ENCODE assay signal across 25 mouse cellular contexts in genomic region chr7:28605951-28606350, GRCm38 (mm10). TPM values are rescaled to one million over a fixed set of nuclear protein-coding genes. Genes with fewer than 3 reads are reported as not detected.
DNase-seq lines count a peak whose midpoint lies in the region; ATAC-seq and TF ChIP-seq lines count a peak whose summit lies in the region.
"Had no signal": no experiment of that assay in that cellular context is flagged by ENCODE, and none has a peak within 500 bp of the region (broad histone marks: within the 10 kb centered on the region; RNA-seq: fewer than 3 reads in every experiment).

No protein-coding gene starts in this region.

- H3K9me3 ChIP-seq in liver, postnatal 0 days (ENCODE audit: low read length), result no peaks in the 10 kb centered on the region
- no peaks in the 10 kb centered on the region for H3K9me3 ChIP-seq in forebrain, embryonic 15.5 days
- H3K9me3 ChIP-seq: embryonic facial prominence, embryonic 13.5 days; forebrain, embryonic 12.5 days; G1E; heart, embryonic 12.5 days had no signal

- no peaks in the 10 kb centered on the region for H3K36me3 ChIP-seq in liver, postnatal 0 days (replicated peaks; ENCODE audit: insufficient read depth, low read length)
- no peaks in the 10 kb centered on the region for H3K36me3 ChIP-seq in forebrain, embryonic 15.5 days
- H3K36me3 ChIP-seq: embryonic facial prominence, embryonic 13.5 days; forebrain, embryonic 12.5 days; G1E; heart, embryonic 12.5 days had no signal

- no peak for TF ChIP-seq CTCF in liver, postnatal 0 days (IDR thresholded peaks at IDR 0.05; ENCODE audit: low read depth)

- peak; percentile 38 for DNase-seq in CD4-positive, CD25-positive, alpha-beta regulatory T cell, adult 2 months (ENCODE audit: low read depth, low spot score)
- DNase-seq in Muller cell, postnatal 12 days (ENCODE audit: inconsistent ontology term), result peak; percentile 24
- DNase-seq in adrenal gland, postnatal 10 days, result peak; percentile 40
- DNase-seq in induced T-regulatory cell, adult 2 months (ENCODE audit: low read depth), result peak; percentile 46
- no peak for DNase-seq in liver, postnatal 0 days
- DNase-seq: cerebellum, adult 11-12 months; cerebellum, adult 9-10 months; cerebellum, postnatal 36 days; forebrain, postnatal 0 days; gastrocnemius, postnatal 25 days; heart, postnatal 4 days; kidney, adult 2 months had no signal

- H3K27me3 ChIP-seq in liver, postnatal 0 days (ENCODE audit: insufficient read depth, low read length), result no peaks in the 10 kb centered on the region
- no peaks in the 10 kb centered on the region for H3K27me3 ChIP-seq in forebrain, embryonic 15.5 days
- H3K27me3 ChIP-seq: embryonic facial prominence, embryonic 13.5 days; heart, embryonic 12.5 days had no signal

- H3K9ac ChIP-seq in liver, postnatal 0 days (replicated peaks), result no peak overlapping the region
- no peak overlapping the region for H3K9ac ChIP-seq in forebrain, embryonic 15.5 days (replicated peaks)
- H3K9ac ChIP-seq: embryonic facial prominence, embryonic 13.5 days; forebrain, embryonic 12.5 days; forebrain, postnatal 0 days; heart, embryonic 12.5 days; hindbrain, embryonic 14.5 days had no signal

- no peak for ATAC-seq in CD4-positive, CD25-positive, alpha-beta regulatory T cell, adult 4 months
- no peak for ATAC-seq in liver, postnatal 0 days
- no peak for ATAC-seq in forebrain, embryonic 15.5 days (replicated peaks)
- ATAC-seq: forebrain, postnatal 0 days; intestine, embryonic 16.5 days had no signal

- no peak for TF ChIP-seq EP300 in liver, postnatal 0 days (IDR thresholded peaks at IDR 0.05; ENCODE audit: low read depth)

- H3K4me2 ChIP-seq in liver, postnatal 0 days (ENCODE audit: low read depth, low read length), result no peak overlapping the region
- no peak overlapping the region for H3K4me2 ChIP-seq in forebrain, embryonic 15.5 days (replicated peaks)
- H3K4me2 ChIP-seq: embryonic facial prominence, embryonic 13.5 days; forebrain, embryonic 12.5 days; heart, embryonic 12.5 days; hindbrain, embryonic 14.5 days had no signal

- H3K4me3 ChIP-seq in liver, postnatal 0 days (ENCODE audit: low read depth, low read length), result no peak overlapping the region
- H3K4me3 ChIP-seq in forebrain, embryonic 15.5 days, result no peak overlapping the region
- H3K4me3 ChIP-seq: embryonic facial prominence, embryonic 13.5 days; forebrain, embryonic 12.5 days; heart, embryonic 12.5 days had no signal

- no peak overlapping the region for H3K27ac ChIP-seq in liver, postnatal 0 days (ENCODE audit: low read depth)
- no peak overlapping the region for H3K27ac ChIP-seq in forebrain, embryonic 15.5 days (replicated peaks)
- H3K27ac ChIP-seq: embryonic facial prominence, embryonic 13.5 days; forebrain, embryonic 12.5 days; hindbrain, embryonic 14.5 days had no signal

- no peaks in the 10 kb centered on the region for H3K4me1 ChIP-seq in liver, postnatal 0 days (ENCODE audit: insufficient read depth)
- H3K4me1 ChIP-seq in forebrain, embryonic 15.5 days, result peaks cover 4% of the 10 kb centered on the region; the same call in 1 of the 2 replicates
- H3K4me1 ChIP-seq: embryonic facial prominence, embryonic 13.5 days; forebrain, embryonic 12.5 days; heart, embryonic 12.5 days had no signal

- 74% methylated on average over 8 of the region's 8 CpGs for WGBS in liver, postnatal 0 days (ENCODE audit: insufficient replicate concordance)
- WGBS in forebrain, embryonic 15.5 days, result 95% methylated on average over 8 of the region's 8 CpGs

RNA-seq across cellular contexts. Expression of gene Pak4, which starts 8.0 kb away (rescaled TPM):
- 1 to 10 TPM; 1.9 to 2.1 TPM for polyA plus RNA-seq in CD4-positive, CD25-positive, alpha-beta regulatory T cell, adult 4 months (2017; shearing (Covaris generic))
- total RNA-seq in adrenal gland, postnatal 10 days (2021), result 10 to 100 TPM; 19.4 to 20.4 TPM
- polyA plus RNA-seq in liver, postnatal 0 days (2015; fragmentation: Nextera tagmentation; extraction: Ambion mirVana), result 5.3 and 6.2 TPM in 2 replicates
- 28.9 and 30.0 TPM in 2 replicates for polyA plus RNA-seq in forebrain, embryonic 15.5 days (2015; fragmentation: Nextera tagmentation; extraction: Ambion mirVana)

RNA-seq across cellular contexts. Expression of gene Samd4b, which starts 8.0 kb away (rescaled TPM):
- polyA plus RNA-seq in CD4-positive, CD25-positive, alpha-beta regulatory T cell, adult 4 months (2017; shearing (Covaris generic)), result 1 to 10 TPM; 7.4 to 7.5 TPM
- 10 to 100 TPM; 45.5 to 49.6 TPM for total RNA-seq in adrenal gland, postnatal 10 days (2021)
- polyA plus RNA-seq in liver, postnatal 0 days (2015; fragmentation: Nextera tagmentation; extraction: Ambion mirVana), result 3.5 and 4.3 TPM in 2 replicates
- polyA plus RNA-seq in forebrain, embryonic 15.5 days (2015; fragmentation: Nextera tagmentation; extraction: Ambion mirVana), result 24.3 and 25.7 TPM in 2 replicates

RNA-seq across cellular contexts. Expression of gene Acp7, which starts 25.2 kb away (rescaled TPM):
- polyA plus RNA-seq in CD4-positive, CD25-positive, alpha-beta regulatory T cell, adult 4 months (2017; shearing (Covaris generic)), result not detected
- not detected for total RNA-seq in adrenal gland, postnatal 10 days (2021)
- polyA plus RNA-seq in liver, postnatal 0 days (2015; fragmentation: Nextera tagmentation; extraction: Ambion mirVana), result not detected in 2 replicates
- polyA plus RNA-seq in forebrain, embryonic 15.5 days (2015; fragmentation: Nextera tagmentation; extraction: Ambion mirVana), result not detected in 2 replicates
- total RNA-seq: gastrocnemius, adult 18-20 months; gastrocnemius, postnatal 25 days; granulocyte monocyte progenitor cell, adult 5-6 weeks; heart, adult 8-10 months; heart, postnatal 4 days had no signal
- polyA plus RNA-seq: activated CD4-positive, CD25-positive, alpha-beta regulatory T cell, adult 4 months; embryonic facial prominence, embryonic 13.5 days; forebrain, embryonic 12.5 days; G1E; heart, embryonic 12.5 days; heart, embryonic 16.5 days; intestine, embryonic 16.5 days; kidney, adult 2 months had no signal

RNA-seq across cellular contexts. Expression of gene Nccrp1, which starts 58.9 kb away (rescaled TPM):
- not detected for polyA plus RNA-seq in CD4-positive, CD25-positive, alpha-beta regulatory T cell, adult 4 months (2017; shearing (Covaris generic))
- total RNA-seq in adrenal gland, postnatal 10 days (2021), result not detected
- polyA plus RNA-seq in liver, postnatal 0 days (2015; fragmentation: Nextera tagmentation; extraction: Ambion mirVana), result not detected in 2 replicates
- polyA plus RNA-seq in forebrain, embryonic 15.5 days (2015; fragmentation: Nextera tagmentation; extraction: Ambion mirVana), result not detected in 2 replicates
- total RNA-seq: G1E; gastrocnemius, adult 18-20 months; gastrocnemius, postnatal 25 days; granulocyte monocyte progenitor cell, adult 5-6 weeks; heart, adult 8-10 months; heart, postnatal 4 days had no signal
- polyA plus RNA-seq: activated CD4-positive, CD25-positive, alpha-beta regulatory T cell, adult 4 months; forebrain, embryonic 12.5 days; forebrain, postnatal 0 days; heart, embryonic 12.5 days; heart, embryonic 16.5 days had no signal
